Mouse (Mus musculus) spleen, postnatal 4 days (tissue): ENCODE measurements around the gene Emp2.

Source experiments
- DNase-seq, 2 experiments: peaks; one replicate each; pipeline ENCODE4 v3.0.0; 2022; ENCODE audit warnings: low spot score in 2 of 2

Emp2 gene

DNA sequence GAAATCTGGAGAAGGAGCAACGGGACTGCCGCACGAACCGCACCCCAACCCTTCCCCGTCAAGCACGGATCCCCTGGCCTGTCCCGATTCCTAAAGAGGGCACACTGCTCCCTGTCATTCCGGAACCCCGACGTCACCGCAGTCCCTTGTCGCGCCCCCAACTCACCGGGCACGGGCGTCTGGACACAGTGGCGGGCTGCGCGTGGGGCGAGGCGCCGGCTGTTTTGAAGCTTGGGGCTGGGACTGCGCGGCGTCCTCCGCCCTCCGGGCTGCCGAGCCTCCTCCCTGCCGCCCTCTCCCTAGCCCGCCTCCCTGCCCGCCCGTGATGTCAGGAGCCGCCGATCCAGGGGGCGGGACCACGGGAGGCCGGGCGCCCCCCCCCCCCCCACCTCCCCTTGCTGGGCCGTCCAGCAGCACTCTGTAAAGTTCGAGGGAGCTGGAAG, at the start of gene Emp2:
Gene Emp2, minus strand, starts transcription at position 323 of the 443 bp plus-strand sequence.
- DNase-seq: no peak

DNA sequence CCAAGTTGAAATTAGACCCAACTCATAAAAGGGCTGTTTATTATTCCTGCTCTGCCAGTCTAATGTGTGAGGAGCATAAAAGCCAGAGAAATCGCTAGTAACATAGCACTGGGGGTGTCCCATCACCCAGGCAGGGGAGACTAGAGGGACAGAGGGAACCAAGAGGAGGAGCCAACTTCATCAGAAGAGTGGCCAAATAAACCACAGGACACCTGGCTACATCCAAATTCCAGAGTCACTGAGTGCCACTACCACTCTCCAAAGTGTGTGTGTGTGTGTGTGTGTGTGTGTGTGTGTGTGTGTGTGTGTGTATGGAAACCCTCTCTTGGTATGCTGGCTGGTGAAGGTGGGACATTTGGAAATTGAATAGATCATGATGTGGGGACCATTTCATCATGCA, 49.3 kb upstream of the Emp2 start:
- DNase-seq: no peak

DNA sequence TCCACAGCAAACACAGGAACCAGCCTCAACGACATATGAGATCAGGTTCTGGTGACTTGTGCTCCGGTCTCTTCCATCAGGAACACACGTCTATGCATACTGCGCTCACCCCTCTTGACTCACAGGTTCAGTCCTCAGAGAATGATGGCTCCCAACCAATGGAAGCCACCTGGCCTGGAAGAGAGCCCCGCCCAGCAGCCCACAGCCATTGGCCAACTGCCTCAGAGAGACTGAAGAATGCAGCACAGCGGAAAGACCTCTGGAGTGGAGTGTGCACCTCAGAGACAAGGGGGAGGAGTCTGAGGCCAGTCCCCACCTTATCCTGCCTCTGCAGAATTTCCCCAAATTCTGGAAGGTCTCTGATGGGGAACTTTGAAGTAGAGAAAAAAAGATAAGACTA, 45.5 kb upstream of the Emp2 start:
- no peak for DNase-seq

DNA sequence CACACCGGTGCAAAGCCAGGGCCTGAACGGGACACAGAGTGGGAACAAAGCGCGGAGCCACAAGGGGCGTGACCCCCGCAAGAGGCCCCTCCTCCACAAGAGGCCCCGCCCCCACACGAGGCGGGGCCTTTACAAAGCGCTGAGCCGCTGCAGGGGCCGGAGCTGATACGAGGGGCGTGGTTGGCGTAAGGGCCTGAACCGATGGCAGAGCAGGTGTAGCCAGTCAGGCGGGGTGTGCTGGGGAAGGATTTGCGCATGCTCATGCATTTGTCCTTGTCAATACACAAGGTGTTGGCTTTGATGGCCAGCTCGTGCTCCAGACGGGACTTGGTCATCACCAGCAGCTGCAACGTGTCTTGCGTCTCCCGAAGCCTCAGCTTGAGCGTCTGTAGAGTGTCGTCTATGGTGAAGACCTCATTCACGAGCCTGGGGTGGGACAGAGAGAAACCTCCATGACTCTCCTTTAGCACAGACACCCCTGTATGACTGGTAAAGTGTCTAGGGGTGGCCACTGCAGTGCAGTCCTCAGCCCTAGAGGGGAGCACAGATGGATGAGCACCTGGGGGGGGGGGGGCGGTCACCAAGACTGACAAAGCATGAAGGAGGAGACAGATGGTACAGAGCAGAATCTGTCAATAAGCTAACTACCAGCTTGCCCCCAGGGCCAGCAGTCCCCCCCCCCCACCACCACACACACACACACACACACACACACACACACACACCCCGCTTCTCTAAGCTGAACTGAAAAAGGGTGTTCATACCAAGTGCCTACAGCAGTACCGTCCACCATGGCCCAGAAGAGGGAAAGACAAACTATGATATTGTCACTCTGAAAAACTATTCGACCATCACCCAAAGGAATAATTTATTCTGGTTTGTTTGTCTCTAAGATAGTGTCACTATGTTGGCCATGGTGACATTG, 44.5 kb upstream of the Emp2 start:
- peak; percentile 56 to 75 for DNase-seq

DNA sequence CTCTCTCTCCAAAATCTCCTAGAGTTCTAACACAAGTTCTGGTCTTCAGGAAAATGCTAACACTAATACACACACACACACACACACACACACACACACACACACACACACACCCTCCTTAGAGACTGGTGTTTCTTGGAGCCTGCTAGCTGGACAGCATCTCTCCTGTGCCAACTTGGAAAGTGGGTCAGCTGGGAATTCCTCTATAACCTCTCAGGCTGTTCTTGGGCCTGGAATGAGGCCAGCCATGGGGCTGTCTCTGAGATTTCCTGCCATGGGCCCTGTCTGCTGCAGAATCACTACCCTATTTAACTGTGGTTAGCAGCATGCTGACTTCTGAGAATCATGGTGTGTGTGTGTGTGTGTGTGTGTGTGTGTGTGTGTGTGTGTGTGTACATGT, 41.2 kb upstream of the Emp2 start:
- no peak for DNase-seq

DNA sequence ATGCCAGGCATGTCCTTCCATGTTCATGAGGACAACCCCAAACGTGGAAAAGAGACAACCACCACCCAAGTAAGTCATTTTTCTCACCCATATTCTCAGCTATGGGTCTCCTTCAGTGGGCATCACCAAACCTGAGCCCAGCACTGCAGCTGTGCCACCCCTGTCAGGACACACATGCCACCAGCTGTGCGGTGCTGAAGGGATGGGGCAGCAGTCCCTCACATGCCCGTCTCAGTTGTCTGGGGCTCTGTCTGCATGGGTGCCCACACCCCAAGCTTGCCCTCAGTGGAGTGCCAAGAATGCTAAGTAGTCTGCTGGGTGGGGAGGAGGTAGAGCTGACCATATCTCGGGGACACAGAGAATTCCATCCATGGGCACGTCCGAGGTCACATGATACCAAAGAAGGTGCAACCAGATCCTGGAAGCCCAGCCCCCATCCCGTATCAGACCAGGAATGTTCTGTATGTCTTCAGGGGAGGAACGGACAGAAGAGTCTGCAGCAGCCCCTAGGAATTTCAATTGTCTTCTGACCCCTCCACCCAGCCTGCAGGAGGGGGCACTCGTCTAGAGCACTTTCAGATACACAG, 37.4 kb upstream of the Emp2 start:
- no peak for DNase-seq

DNA sequence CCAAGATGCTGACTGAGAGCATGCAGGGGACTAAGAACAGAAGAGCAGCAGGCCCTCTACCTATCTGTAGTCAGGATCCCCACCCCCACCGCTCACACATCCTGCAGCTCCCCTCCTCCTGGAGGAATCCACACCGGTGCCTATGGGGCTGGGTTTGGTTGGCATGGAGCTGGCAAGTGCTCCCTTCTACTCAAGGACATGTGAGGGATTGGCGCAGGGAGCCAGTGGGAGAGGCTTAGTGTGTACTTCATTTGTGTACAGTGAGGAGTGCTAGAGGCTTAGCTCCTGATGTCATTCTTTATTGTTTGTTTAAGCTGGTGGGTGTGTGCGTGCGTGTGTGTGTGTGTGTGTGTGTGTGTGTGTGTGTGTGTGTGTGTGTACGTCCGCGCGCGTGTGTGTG, 36.1 kb upstream of the Emp2 start:
- DNase-seq: no peak

DNA sequence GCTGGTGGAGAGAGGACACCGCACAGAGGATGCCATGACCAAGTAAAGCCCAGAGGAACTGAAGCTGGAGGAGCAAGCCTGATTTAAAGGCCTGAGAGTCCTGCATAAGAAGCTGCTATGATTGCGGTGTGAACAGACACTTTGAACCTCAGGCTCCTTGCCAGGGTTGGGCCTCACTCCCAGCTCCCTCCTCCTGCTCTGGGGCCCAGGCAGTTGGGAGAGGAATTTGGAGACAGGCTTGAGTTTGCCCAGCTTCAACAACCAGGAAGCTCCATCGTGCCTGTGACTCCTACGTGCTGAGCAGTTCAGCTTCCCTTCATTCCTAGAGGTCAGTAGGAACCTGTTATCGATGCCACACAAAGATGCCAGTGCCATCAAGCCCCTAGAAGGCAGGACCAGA, 35.7 kb upstream of the Emp2 start:
- DNase-seq: no peak

DNA sequence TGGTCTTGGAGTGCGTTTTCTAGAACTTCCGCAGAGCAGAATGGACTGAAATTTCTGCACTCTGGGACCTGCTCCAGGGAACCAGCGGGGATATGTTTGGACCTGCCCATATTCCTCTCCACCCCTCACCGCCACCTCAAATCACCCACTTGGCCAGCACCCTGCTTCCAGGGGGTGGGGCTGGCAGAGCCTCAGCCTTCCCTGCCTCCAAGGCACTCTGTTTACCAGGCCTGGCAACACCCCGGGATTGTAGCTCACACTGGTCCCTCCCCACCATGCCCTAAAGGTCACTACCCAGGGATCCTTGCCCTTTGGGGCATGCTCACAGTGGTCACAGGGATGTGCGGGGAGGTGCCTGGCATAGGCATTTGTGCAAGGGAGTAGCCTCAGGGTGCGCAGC, 33.8 kb upstream of the Emp2 start:
- no peak for DNase-seq

DNA sequence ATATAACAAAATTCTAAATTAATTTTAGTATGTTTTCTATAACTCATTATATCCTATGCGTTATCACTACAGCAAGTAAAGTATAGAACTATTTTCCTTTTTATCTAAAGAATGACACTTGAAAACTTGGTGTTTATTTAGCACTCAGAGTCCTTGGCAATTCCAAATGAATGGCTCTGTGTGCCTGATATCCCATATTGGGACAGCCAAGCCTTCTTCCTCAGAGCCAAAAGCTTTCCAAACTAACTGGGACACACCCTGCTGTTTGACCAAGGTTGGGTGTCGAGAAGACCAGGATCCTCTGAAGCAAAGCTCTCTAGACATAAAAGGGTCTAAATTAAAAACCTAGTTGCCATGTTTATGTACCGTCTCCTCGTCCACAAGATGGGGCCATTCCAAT, 27.3 kb upstream of the Emp2 start:
- DNase-seq: no peak

DNA sequence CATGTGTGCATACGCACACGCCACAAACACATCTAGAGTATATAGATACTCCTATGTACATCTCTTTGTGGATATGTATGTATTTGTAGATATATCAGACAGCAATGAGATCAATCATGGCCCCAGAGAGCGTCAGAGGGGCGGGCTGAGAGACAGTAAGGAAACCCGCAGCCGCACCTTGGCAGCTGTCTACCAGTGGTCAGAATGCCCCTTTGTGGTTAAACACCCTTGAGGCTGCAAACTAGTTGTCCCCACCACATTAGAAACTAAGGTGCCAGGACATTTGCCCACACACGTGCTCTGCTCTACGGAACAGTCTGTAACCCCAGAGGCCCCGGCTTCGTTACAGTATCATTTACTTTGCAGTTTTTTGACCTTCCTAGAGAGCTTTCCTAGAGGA, 26.2 kb upstream of the Emp2 start:
- DNase-seq: no peak

DNA sequence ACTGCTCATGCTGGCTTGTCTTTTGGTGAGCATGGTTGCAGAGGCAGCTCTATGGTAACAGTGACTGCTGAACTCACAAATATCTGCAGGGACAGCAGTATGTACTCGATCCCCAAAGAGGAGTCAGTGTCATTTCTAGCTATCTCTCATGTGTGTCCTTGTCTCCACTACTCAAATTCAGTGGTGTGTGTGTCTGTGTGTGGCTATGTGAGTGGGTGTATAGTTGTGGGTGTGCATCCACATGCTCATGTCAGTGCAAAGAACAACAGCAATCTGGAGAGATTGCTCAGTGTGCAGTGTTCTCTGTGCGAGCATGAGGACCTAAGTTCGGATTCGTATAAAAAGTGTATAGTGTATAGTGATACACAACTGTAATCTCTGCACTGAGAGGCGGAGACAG, 24.8 kb upstream of the Emp2 start:
- DNase-seq: no peak

DNA sequence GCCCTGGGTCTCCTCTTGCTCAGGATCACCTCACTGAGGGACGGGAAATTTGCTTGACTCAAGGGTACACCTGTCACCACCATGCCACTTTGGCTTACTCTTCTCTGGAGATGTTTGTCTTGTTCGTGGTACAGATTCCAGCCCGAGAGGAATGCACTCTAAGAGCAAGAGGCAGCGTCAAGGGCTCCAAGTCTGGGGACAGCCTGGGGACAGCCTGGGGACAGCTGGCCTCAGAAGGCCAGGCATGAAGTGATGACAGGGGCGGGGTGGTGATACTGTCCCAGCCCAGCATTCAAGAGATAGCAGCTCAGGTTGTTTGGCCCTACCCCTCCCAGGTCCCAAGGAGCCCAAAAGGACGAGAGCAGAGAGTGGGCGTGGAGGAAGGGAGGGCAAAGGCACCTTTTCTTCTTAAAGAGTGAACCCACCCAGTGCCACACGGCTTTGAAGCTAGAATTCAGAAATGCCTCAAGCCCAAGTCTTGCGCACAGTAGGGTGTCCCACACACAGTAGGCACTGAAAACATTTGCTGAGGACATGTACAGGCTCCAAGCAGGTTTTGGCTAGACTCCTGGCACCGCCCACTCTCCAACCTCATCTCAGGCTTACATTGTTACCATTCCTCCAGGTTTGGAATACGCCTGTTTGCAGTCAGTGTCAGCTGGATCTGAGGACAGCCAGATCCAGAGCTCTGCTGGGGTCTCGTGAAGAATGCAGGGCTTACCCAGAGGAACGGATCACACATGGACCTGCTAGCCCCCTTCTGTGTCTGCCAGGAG, 23.8 kb upstream of the Emp2 start:
- no peak for DNase-seq

DNA sequence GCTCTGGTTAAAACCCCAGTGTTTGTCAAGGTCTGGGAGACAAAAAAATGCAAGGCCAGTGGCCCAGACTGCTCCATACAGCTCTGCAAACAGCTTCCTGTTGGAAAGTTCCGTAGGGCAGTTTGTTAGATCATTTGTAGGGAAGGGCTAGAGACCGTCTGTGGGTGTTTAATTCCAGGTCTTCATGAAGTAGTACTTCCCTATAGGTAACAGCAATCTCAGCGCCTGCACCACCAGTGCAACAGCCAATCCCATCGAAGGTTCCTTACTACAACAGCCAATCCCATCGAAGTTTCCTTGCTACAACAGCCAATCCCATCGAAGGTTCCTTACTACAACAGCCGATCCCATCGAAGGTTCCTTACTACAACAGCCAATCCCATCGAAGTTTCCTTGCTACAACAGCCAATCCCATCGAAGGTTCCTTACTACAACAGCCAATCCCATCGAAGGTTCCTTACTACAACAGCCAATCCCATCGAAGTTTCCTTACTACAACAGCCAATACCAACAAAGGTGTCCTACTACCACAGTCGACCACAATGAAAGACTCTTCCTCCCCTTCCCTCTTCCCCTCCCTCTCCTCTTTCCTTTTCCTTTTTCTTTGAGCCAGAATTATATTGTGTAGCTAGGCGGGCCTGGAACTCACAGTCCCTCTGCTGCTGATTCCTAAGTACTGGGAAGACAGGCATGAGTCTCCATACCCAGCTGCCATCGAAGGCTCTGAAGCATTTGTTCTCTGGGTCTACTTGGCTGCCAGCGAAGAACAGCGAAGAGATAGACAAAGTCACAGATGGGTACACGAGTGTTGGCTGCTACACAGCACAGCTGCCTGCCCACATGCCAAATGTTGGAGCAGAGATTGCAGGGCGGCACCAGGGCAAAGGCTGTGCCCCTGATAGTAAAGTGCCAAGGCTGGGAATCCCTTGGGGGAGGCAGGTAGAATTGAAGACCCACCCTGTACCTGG, 23.0 kb upstream of the Emp2 start:
- DNase-seq: no peak

DNA sequence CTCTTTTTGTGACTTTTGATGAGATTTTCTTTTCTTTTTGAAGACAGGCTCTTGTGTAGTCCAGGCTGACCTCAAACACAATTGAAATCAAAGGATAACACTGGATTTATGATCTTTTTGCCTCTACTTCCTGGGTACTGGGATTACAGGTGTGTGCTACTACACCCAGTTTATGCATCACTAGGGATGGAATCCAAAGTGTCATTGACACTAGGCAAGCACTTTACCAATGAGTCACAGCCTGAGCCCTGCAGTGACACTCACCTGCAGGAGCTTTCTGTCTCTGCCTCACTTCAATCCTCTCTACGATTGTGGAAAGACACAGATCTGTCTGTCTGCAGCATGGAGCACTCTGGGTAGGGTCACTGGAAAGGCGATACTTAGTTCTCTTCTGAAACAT, 22.2 kb upstream of the Emp2 start:
- no peak for DNase-seq

DNA sequence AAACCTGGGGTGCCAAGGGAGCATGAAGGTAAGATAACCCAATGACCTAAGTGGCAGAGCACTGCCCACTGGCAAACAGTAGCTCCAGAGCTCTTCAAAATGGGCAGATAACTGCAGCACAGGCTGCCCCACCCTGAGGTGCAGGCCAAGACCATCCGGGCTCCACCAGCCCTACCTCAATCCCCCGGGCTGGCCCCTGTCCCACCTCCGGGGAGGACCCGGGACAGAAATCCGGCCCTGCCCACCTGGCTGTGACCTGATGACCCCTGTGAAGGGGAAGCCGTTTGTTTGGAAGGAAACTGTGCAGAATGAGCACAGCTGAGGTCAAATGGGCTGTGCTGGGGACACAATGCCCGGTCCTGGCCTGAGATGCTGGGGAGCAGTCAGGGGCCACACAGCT, 19.0 kb upstream of the Emp2 start:
- no peak for DNase-seq

DNA sequence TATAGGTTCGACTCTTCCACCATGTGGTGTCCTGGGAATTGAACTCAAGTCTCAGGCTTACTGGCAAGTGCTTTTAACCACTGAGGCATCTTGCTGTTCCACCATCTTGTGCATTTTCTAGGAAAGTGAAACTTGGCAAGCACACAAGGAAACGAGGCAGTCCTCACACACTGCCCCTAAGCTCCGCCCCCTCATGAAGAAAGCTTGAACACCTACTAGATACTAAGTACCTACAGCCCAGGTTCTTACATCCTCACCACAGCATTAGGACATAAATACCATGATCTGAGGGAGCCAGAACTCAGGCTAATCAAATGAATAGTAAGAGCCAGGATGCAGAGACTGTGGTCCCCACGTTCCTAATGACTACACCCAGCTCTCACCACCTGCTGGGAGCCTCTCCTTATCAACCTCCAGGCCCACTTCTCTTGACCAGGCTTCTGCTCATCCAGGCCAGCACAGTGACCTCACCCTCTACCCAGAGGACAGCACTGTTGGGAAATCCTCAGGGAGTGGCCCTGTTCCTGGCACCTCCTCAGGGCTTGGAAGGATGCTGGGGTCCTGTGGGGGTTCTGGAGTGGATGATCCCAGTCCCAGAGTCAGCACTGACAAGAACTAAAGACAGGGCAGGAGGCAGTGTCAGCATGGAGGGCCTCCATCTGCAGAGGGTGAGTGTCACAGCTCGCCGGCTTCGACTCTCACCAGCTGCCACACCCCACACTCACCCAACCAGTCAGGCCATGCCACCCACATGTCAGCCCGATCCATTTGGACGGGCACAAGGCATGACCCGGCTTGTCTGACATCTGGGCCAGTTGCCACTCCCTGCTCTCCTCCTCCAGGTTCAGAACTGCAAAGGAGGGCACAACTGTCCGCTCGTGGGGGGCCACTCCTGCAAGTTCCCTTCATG, 17.1 kb upstream of the Emp2 start:
- no peak for DNase-seq

DNA sequence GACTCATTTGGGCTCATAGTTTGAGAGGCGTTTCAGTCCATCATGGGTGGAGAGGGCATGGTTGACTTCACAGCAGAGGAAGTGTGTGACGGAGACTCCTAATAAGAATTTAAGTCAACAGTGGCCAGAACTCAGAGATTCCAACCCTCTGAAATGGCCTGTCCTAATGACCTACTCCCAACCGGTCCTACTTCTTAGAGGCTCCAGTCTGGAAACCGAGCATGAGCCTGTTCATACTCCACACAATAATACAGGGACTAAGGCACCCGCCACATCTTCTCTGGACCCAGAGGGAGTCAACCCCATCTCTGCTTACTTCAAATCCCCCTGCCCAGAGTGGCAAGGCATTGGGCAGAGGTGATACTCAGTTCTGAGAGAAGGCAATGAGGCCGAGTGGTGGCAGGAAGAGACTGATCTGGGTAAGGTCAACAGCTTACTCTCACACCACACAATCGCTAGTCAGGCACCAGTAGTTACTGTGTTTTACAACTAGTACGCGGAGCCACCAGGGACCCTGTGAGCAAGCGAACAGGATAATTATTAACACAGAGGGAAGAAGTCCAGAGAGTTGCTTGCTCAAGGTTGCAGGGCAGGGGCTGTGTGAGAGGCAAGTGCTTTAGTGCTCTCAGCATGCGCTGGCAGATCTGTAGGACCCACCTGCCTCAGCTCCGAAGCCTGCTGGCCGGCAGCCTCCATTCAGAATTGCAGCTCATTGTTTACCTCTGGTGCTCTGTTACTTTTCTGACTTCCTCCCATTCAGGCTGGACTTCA, 14.0 kb upstream of the Emp2 start:
- no peak for DNase-seq

DNA sequence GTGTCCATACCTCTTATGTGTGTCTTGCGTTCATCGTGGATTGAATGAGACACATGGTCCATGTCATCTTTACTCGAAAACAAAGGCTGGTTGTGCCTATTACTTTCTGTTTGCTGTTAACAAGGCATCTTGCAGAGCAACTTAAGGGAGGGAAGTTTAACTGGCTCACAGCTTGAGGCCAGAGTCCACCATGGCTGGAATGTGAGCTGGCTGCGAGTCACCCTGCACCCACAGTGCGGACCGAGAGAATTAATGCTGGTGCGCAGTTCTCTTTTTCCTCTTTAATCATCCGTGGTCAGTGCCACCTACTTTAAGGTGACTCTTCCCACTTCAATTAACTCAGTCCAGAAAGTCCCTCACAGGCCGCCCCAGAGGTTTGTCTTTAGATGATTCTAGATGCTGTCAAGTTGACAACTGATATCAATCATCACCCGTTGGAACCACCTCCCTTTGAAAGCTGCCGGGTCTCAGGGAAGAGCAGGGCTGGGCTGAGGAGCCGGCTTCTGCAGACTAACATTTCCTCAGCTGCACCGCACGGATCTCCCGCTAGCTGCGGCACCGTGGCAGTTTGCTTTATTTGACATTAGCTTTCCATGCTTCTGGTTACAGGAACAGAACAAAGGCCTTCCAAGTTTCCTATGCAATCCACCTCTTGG, 6.3 kb upstream of the Emp2 start:
- no peak for DNase-seq
